Mouse (Mus musculus) lung, postnatal 0 days (tissue): ENCODE data around the gene Caly. TPM values are rescaled to one million over a fixed set of nuclear protein-coding genes. Genes with fewer than 3 reads are reported as not detected.
A peak's percentile ranks its signal among the peaks of the same experiment; 100 is the strongest.

ENCODE experiments used
- ATAC-seq: fragments of 200-750 bp; cut with Nextera tagmentation; 2 replicates; pipeline ENCODE4 v1.8.0; 2017; ENCODE audit warnings: moderate library complexity
- DNase-seq: peaks from one replicate; pipeline ENCODE4 v3.0.0-alpha.2; 2016; ENCODE audit warnings: low spot score
- H3K27ac ChIP-seq: fragments of 300-500 bp; sonication (generic); 2 replicates; pipeline ENCODE4 v1.5.1; 2014; ENCODE audit warnings: antibody characterized with exemption, mild to moderate bottlenecking, low read length, mixed read lengths
- H3K27me3 ChIP-seq: fragments of 300-500 bp; sonication (generic); replicated peaks from 2 replicates; pipeline ENCODE4 v1.6.1; 2014; ENCODE audit warnings: low read length, mixed read lengths; ENCODE audit not compliant: insufficient read depth
- H3K36me3 ChIP-seq: fragments of 300-500 bp; sonication (generic); 2 replicates; pipeline ENCODE4 v1.6.1; 2014; ENCODE audit warnings: low read length, mixed read lengths; ENCODE audit not compliant: insufficient read depth
- H3K4me1 ChIP-seq: fragments of 300-500 bp; sonication (generic); 2 replicates; pipeline ENCODE4 v1.6.1; 2014; ENCODE audit warnings: antibody characterized with exemption, low read depth, low read length, mixed read lengths; ENCODE audit not compliant: insufficient read depth
- H3K4me2 ChIP-seq: fragments of 300-500 bp; sonication (generic); replicated peaks from 2 replicates; pipeline ENCODE4 v1.6.1; 2014; ENCODE audit warnings: low read depth, mild to moderate bottlenecking, low read length, moderate library complexity, mixed read lengths
- H3K4me3 ChIP-seq: fragments of 300-500 bp; sonication (generic); 2 replicates; pipeline ENCODE4 v1.5.1; 2014; ENCODE audit warnings: low read depth, low read length
- H3K9ac ChIP-seq: fragments of 300-500 bp; sonication (generic); replicated peaks from 2 replicates; pipeline ENCODE4 v1.6.1; 2014; ENCODE audit warnings: low read depth, mild to moderate bottlenecking
- H3K9me3 ChIP-seq: fragments of 300-500 bp; sonication (generic); 2 replicates; pipeline ENCODE4 v1.6.1; 2016; ENCODE audit warnings: low read length, mixed read lengths
- CTCF ChIP-seq: IDR thresholded peaks from 2 replicates; pipeline ENCODE4 v1.5.1; 2016; ENCODE audit warnings: antibody characterized with exemption, mild to moderate bottlenecking
- EP300 ChIP-seq: IDR thresholded peaks from 2 replicates; pipeline ENCODE4 v1.6.1; 2016; ENCODE audit warnings: antibody characterized with exemption, mild to moderate bottlenecking, control low read depth
- WGBS: fragments of 180-500 bp; shearing (Covaris S2); extraction: QIAGEN DNeasy Blood & Tissue Kit; methylation state at CpG from one replicate; pipeline ENCODE4 v1.1.7; 2014; 5-methylcytosine and 5-hydroxymethylcytosine counted together
- polyA plus RNA-seq: library from polyadenylated mRNA; unstranded; fragments of >200 nt; fragmentation: Nextera tagmentation; extraction: Ambion mirVana; gene quantifications from 2 replicates; pipeline ENCODE4 v1.2.1, GENCODE M21; 2015

Gene Caly
- polyA plus RNA-seq, 1 experiment from 2014 or later, result 0.29 TPM

GRCm38 (mm10) chr7:140094954-140095353 lies 12.6 kb upstream of the Caly start:
- Histone ChIP-seq H3K27ac (no peak overlapping the region), H3K4me2 (no peak overlapping the region), H3K27me3 (no peaks in the 10 kb centered on the region), H3K36me3 (no peaks in the 10 kb centered on the region), H3K9me3 (no peaks in the 10 kb centered on the region), H3K9ac (no peak overlapping the region), H3K4me3 (no peak overlapping the region), H3K4me1 (no peaks in the 10 kb centered on the region)
- ATAC-seq (no peak), DNase-seq (no peak)
- TF ChIP-seq CTCF, result no peak
- no peak for TF ChIP-seq EP300
- WGBS, result 36% methylated on average over 5 of the region's 5 CpGs

- TF ChIP-seq CTCF (no peak), EP300 (no peak)
- WGBS, result 63% methylated on average over 5 of the region's 5 CpGs
- no peak for ATAC-seq
- H3K27me3 ChIP-seq, result no peaks in the 10 kb centered on the region
- no peak within 1 kb of the TSS for H3K27ac ChIP-seq
- DNase-seq, result no peak
- no peaks in the 10 kb centered on the region for H3K4me1 ChIP-seq
- no peaks in the 10 kb centered on the region for H3K9me3 ChIP-seq
- H3K36me3 ChIP-seq, result no peaks in the 10 kb centered on the region
- H3K4me2 ChIP-seq, result no peak within 1 kb of the TSS
- H3K9ac ChIP-seq, result no peak within 1 kb of the TSS
- H3K4me3 ChIP-seq, result no peak within 1 kb of the TSS
These were observed 10.7 kb upstream of the Caly start, which contains the start of gene Prap1 for GRCm38 (mm10) chr7:140092924-140093528. TSS of gene Prap1 (plus strand) at chr7:140093395.

GRCm38 (mm10) chr7:140090601-140091000 lies 8.3 kb upstream of the Caly start:
- no peak overlapping the region for H3K4me3 ChIP-seq
- H3K9me3 ChIP-seq, result no peaks in the 10 kb centered on the region
- WGBS, result 78% methylated on average over 10 of the region's 10 CpGs
- H3K4me1 ChIP-seq, result no peaks in the 10 kb centered on the region
- H3K27ac ChIP-seq, result no peak overlapping the region
- H3K9ac ChIP-seq, result no peak overlapping the region
- no peaks in the 10 kb centered on the region for H3K36me3 ChIP-seq
- TF ChIP-seq CTCF, result no peak
- no peak for TF ChIP-seq EP300
- H3K4me2 ChIP-seq, result no peak overlapping the region
- no peaks in the 10 kb centered on the region for H3K27me3 ChIP-seq
- DNase-seq, result no peak
- ATAC-seq, result no peak

- H3K4me3 ChIP-seq, result no peak overlapping the region
- no peaks in the 10 kb centered on the region for H3K36me3 ChIP-seq
- ATAC-seq (no peak), DNase-seq (no peak)
- H3K27me3 ChIP-seq, result 0 out of 2 replicates have a peak, but pooled peaks cover 21% of the 10 kb centered on the region
- H3K9ac ChIP-seq, result no peak overlapping the region
- TF ChIP-seq EP300 (no peak), CTCF (no peak)
- H3K27ac ChIP-seq, result no peak overlapping the region
- H3K4me2 ChIP-seq, result no peak overlapping the region
- no peaks in the 10 kb centered on the region for H3K4me1 ChIP-seq
- WGBS, result 19% methylated on average over 20 of the region's 20 CpGs
- no peaks in the 10 kb centered on the region for H3K9me3 ChIP-seq
These were observed 723 bp downstream of the Caly start for GRCm38 (mm10) chr7:140081408-140082241.

- Histone ChIP-seq H3K9me3 (no peaks in the 10 kb centered on the region), H3K4me2 (no peak overlapping the region), H3K36me3 (no peaks in the 10 kb centered on the region), H3K9ac (0 out of 2 replicates have a peak overlapping the region, but pooled peaks have one; percentile 3), H3K4me1 (no peaks in the 10 kb centered on the region), H3K4me3 (no peak overlapping the region), H3K27ac (no peak overlapping the region), H3K27me3 (0 out of 2 replicates have a peak, but pooled peaks cover 21% of the 10 kb centered on the region)
- DNase-seq (peak; percentile 69), ATAC-seq (peak; percentile 72)
- 1% methylated on average over 24 of the region's 24 CpGs for WGBS
- TF ChIP-seq EP300 (no peak), CTCF (no peak)
These were observed 1.7 kb downstream of the Caly start for GRCm38 (mm10) chr7:140080503-140081156.

GRCm38 (mm10) chr7:140078711-140079110 lies 3.6 kb downstream of the Caly start:
- no peaks in the 10 kb centered on the region for H3K36me3 ChIP-seq
- no peaks in the 10 kb centered on the region for H3K9me3 ChIP-seq
- WGBS, result 9% methylated on average over 5 of the region's 5 CpGs
- no peak overlapping the region for H3K9ac ChIP-seq
- DNase-seq (peak; percentile 79), ATAC-seq (no peak)
- H3K27ac ChIP-seq, result no peak overlapping the region
- no peaks in the 10 kb centered on the region for H3K4me1 ChIP-seq
- TF ChIP-seq CTCF (peak; percentile 88), EP300 (peak; percentile 27; the same call in 1 of the 2 replicates)
- no peak overlapping the region for H3K4me3 ChIP-seq
- H3K4me2 ChIP-seq, result no peak overlapping the region
- H3K27me3 ChIP-seq, result 0 out of 2 replicates have a peak, but pooled peaks cover 21% of the 10 kb centered on the region
